Mouse (Mus musculus) liver, embryonic 16.5 days (tissue): ENCODE results near the gene Ylpm1. TPM values are rescaled to one million over a fixed set of nuclear protein-coding genes. Genes with fewer than 3 reads are reported as not detected.
A peak's percentile ranks its signal among the peaks of the same experiment; 100 is the strongest.

Experiments
- ATAC-seq: fragments of 200-750 bp; cut with Nextera tagmentation; 2 replicates; pipeline ENCODE4 v1.8.0; 2017; ENCODE audit warnings: low read depth, mild to moderate bottlenecking, moderate number of reproducible peaks, moderate library complexity
- H3K27ac ChIP-seq: fragments of 300-500 bp; sonication (generic); 2 replicates; pipeline ENCODE4 v1.5.1; 2014; ENCODE audit warnings: mild to moderate bottlenecking, low read length
- H3K27me3 ChIP-seq: fragments of 300-500 bp; sonication (generic); 2 replicates; pipeline ENCODE4 v1.6.1; 2014; ENCODE audit warnings: low read depth, low read length, mixed read lengths; ENCODE audit not compliant: control insufficient read depth, insufficient read depth
- H3K36me3 ChIP-seq: fragments of 300-500 bp; sonication (generic); 2 replicates; pipeline ENCODE4 v1.6.1; 2014; ENCODE audit warnings: mild to moderate bottlenecking; ENCODE audit not compliant: control insufficient read depth, insufficient read depth
- H3K4me1 ChIP-seq: fragments of 300-500 bp; sonication (generic); 2 replicates; pipeline ENCODE4 v1.6.1; 2014; ENCODE audit warnings: low read depth, low read length, mixed read lengths; ENCODE audit not compliant: control insufficient read depth
- H3K4me2 ChIP-seq: fragments of 300-500 bp; sonication (generic); 2 replicates; pipeline ENCODE4 v1.6.1; 2014; ENCODE audit warnings: low read depth, low read length, mixed read lengths
- H3K4me3 ChIP-seq: fragments of 300-500 bp; sonication (generic); 2 replicates; pipeline ENCODE4 v1.5.1; 2014; ENCODE audit warnings: low read depth, mild to moderate bottlenecking, low read length
- H3K9ac ChIP-seq: fragments of 300-500 bp; sonication (generic); 2 replicates; pipeline ENCODE4 v1.6.1; 2014; ENCODE audit warnings: low read depth, low read length
- H3K9me3 ChIP-seq: fragments of 300-500 bp; sonication (generic); replicated peaks from 2 replicates; pipeline ENCODE4 v1.6.1; 2016; ENCODE audit warnings: low read length; ENCODE audit not compliant: control insufficient read depth
- WGBS: fragments of 180-500 bp; shearing (Covaris S2); extraction: QIAGEN DNeasy Blood & Tissue Kit; methylation state at CpG from one replicate; pipeline ENCODE4 v1.1.7; 2014; ENCODE audit not compliant: insufficient replicate concordance; 5-methylcytosine and 5-hydroxymethylcytosine counted together
- polyA plus RNA-seq: library from polyadenylated mRNA; unstranded; fragments of >200 nt; fragmentation: Nextera tagmentation; extraction: Ambion mirVana; gene quantifications from 2 replicates; pipeline ENCODE4 v1.2.1, GENCODE M21; 2015

Ylpm1 gene
- polyA plus RNA-seq, 1 experiment from 2014 or later: 5.8 TPM

- Histone ChIP-seq H3K9ac (no peak overlapping the region), H3K27me3 (no peaks in the 10 kb centered on the region), H3K4me2 (no peak overlapping the region), H3K36me3 (no peaks in the 10 kb centered on the region; the same call in 1 of the 2 replicates), H3K4me1 (no peaks in the 10 kb centered on the region), H3K9me3 (no peaks in the 10 kb centered on the region), H3K27ac (no peak overlapping the region), H3K4me3 (no peak overlapping the region)
- no peak for ATAC-seq
These were observed 74.9 kb downstream of the Ylpm1 start for GRCm38 (mm10) chr12:85071043-85071442.

DNA sequence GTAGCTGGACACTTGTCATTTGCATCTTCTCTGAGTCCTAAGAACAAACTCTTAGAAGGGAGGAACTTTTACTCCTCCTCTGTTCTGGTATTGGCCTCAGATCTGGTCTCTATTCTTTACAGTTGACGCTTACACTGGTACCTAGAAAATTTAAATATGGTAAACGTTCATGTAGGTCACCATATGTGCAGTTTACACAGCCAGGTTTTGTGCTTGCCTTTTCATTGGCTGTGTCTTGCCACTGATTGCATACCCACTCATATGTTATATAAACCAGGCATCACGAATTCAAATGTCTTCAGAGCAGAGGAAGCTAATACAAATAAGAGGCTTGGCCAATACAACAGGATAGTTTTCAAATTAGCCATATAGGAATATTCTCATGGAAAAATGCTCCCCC is 81.0 kb downstream of the Ylpm1 start:
- Histone ChIP-seq H3K27me3 (no peaks in the 10 kb centered on the region), H3K4me2 (no peak overlapping the region), H3K9ac (no peak overlapping the region), H3K4me1 (no peaks in the 10 kb centered on the region), H3K9me3 (no peaks in the 10 kb centered on the region), H3K36me3 (no peaks in the 10 kb centered on the region), H3K27ac (no peak overlapping the region), H3K4me3 (no peak overlapping the region)
- ATAC-seq: no peak
- WGBS: 74% methylated on average over 3 of the region's 3 CpGs

DNA sequence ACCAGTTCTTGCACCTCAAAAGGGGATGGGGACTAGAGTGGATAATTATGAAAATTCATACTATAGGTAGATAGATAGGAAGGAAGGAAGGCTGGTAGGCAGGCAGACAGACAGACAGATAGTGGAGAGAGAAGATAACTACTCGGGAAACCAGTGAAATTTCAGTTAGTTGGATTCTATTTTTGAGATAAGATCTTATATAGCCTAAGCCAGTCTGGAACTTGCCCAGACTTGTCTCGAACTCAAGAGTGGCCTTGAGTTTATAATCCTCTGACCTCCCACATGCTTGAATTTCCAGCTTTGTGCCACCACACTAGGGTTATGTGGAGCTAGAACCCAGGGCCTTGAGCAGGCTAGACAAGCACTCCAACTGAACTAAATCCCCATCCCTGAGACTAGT is 88.1 kb downstream of the Ylpm1 start:
- Histone ChIP-seq H3K9ac (no peak overlapping the region), H3K4me2 (no peak overlapping the region), H3K4me1 (no peaks in the 10 kb centered on the region), H3K27me3 (no peaks in the 10 kb centered on the region), H3K4me3 (no peak overlapping the region), H3K9me3 (no peaks in the 10 kb centered on the region), H3K36me3 (no peaks in the 10 kb centered on the region; the same call in 1 of the 2 replicates), H3K27ac (no peak overlapping the region)
- no peak for ATAC-seq
- 31% methylated on average over 2 of the region's 2 CpGs for WGBS

DNA sequence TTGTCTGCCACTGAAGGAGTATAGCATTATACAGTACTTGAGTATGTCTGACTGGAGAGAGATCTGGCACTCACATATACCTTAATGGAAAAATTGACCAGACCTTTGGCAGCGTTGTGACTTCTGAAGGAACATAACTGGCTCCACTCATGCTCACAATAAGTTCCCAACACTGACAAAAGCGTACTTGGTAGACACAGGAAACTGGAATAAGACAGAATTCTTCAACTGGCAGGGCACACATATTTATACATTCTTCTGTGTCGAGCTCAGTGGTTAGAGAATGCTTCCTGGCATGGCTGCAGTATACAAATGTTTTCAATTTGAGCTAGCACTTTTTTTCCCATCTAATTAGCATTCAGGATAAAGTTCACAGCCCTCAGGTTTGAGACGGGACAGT is 88.8 kb downstream of the Ylpm1 start:
- Histone ChIP-seq H3K27ac (no peak overlapping the region), H3K9me3 (no peaks in the 10 kb centered on the region), H3K4me1 (no peaks in the 10 kb centered on the region), H3K4me2 (no peak overlapping the region), H3K4me3 (no peak overlapping the region), H3K27me3 (no peaks in the 10 kb centered on the region), H3K36me3 (no peaks in the 10 kb centered on the region; the same call in 1 of the 2 replicates), H3K9ac (no peak overlapping the region)
- WGBS: 74% methylated on average over 4 of the region's 4 CpGs
- ATAC-seq: no peak

GRCm38 (mm10) chr12:85087845-85088244 is 91.7 kb downstream of the Ylpm1 start:
- H3K9ac ChIP-seq: no peak overlapping the region
- WGBS: 84% methylated on average over 12 of the region's 12 CpGs
- H3K27ac ChIP-seq: no peak overlapping the region
- no peak for ATAC-seq
- H3K4me3 ChIP-seq: no peak overlapping the region
- peaks cover 7% of the 10 kb centered on the region; the same call in 1 of the 2 replicates for H3K4me1 ChIP-seq
- H3K36me3 ChIP-seq: no peaks in the 10 kb centered on the region; the same call in 1 of the 2 replicates
- no peaks in the 10 kb centered on the region for H3K9me3 ChIP-seq
- no peaks in the 10 kb centered on the region for H3K27me3 ChIP-seq
- no peak overlapping the region for H3K4me2 ChIP-seq

DNA sequence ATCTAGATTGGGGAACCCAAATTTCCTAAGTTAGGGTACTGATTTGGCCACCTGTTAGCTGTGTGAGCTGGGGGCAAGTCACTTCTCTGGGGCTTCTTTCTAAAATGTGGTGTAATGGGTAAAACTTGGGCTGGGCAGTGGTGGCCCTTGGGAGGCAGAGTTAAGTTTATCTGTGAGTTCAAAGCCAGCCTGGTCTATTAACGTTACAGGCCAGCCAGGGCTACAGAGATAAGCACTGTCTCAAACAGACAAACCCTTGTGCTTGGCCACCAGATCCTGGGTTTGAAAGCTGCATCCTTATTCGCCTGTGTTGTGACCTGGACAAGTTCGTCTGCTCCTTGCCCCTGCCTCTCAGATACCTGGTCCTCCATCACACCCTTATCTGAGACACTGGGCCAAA is 95.1 kb downstream of the Ylpm1 start:
- H3K4me3 ChIP-seq: no peak overlapping the region
- H3K4me1 ChIP-seq: peaks cover 7% of the 10 kb centered on the region; the same call in 1 of the 2 replicates
- H3K9me3 ChIP-seq: no peaks in the 10 kb centered on the region
- no peak overlapping the region for H3K27ac ChIP-seq
- H3K4me2 ChIP-seq: no peak overlapping the region
- no peak overlapping the region for H3K9ac ChIP-seq
- no peaks in the 10 kb centered on the region for H3K27me3 ChIP-seq
- peak; percentile 50; the same call in 1 of the 2 replicates for ATAC-seq
- WGBS: 15% methylated on average over 3 of the region's 3 CpGs
- H3K36me3 ChIP-seq: no peaks in the 10 kb centered on the region; the same call in 1 of the 2 replicates

- 2% methylated on average over 3 of the region's 3 CpGs for WGBS
- no peaks in the 10 kb centered on the region; the same call in 1 of the 2 replicates for H3K36me3 ChIP-seq
- H3K27me3 ChIP-seq: no peaks in the 10 kb centered on the region
- peaks cover 7% of the 10 kb centered on the region; the same call in 1 of the 2 replicates for H3K4me1 ChIP-seq
- no peak overlapping the region for H3K4me2 ChIP-seq
- ATAC-seq: no peak
- no peak overlapping the region for H3K4me3 ChIP-seq
- no peaks in the 10 kb centered on the region for H3K9me3 ChIP-seq
- no peak overlapping the region for H3K27ac ChIP-seq
- H3K9ac ChIP-seq: no peak overlapping the region
These were observed 96.1 kb downstream of the Ylpm1 start for GRCm38 (mm10) chr12:85092214-85092613.

DNA sequence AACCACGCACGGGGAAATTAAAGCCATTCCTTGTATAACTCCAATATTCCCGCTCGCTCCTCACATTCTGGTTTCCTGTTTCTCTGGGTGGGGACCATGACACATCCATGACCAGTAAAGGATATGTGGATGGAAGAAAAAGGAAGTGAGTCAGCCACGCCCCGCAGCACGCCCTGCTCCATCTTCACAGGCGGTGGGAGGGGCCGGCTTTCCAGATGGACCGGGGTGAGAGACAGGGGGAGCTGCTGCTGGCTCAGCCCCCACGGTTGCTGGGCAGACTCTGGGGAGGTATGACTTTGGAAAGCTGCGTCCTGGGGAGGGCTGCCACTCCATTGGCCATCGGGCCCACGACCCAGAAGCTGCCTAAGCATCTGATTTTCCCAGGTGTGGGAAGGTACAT is 97.9 kb downstream of the Ylpm1 start:
- no peak for ATAC-seq
- WGBS: 27% methylated on average over 14 of the region's 14 CpGs
- Histone ChIP-seq H3K36me3 (no peaks in the 10 kb centered on the region; the same call in 1 of the 2 replicates), H3K9me3 (no peaks in the 10 kb centered on the region), H3K4me3 (no peak overlapping the region), H3K4me1 (peaks cover 7% of the 10 kb centered on the region; the same call in 1 of the 2 replicates), H3K4me2 (no peak overlapping the region), H3K27me3 (no peaks in the 10 kb centered on the region), H3K9ac (no peak overlapping the region), H3K27ac (no peak overlapping the region)

DNA sequence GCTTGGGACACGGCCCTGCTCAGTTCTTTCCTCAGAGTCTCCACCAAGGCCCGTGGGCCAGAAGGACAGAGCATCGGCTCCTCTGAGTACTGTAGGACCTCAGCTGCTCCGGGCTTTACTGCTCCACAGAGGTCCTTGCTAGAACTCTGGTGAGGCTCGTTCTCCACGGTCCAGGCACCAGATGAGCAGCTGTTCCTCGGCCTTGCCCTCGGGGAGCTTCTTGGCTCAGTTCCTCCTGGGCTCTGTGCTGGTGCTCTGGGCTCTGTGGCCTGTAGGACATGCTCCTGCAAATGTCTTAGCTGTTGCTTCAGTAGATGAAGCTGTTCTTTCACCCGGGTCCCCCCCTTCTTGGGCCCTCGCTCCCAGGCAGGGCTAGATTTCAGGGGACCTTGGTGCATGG is 98.6 kb downstream of the Ylpm1 start:
- Histone ChIP-seq H3K9me3 (no peaks in the 10 kb centered on the region), H3K4me2 (no peak overlapping the region), H3K27me3 (no peaks in the 10 kb centered on the region), H3K36me3 (no peaks in the 10 kb centered on the region), H3K9ac (no peak overlapping the region), H3K4me3 (no peak overlapping the region), H3K4me1 (peaks cover 7% of the 10 kb centered on the region; the same call in 1 of the 2 replicates), H3K27ac (no peak overlapping the region)
- 72% methylated on average over 10 of the region's 10 CpGs for WGBS
- ATAC-seq: no peak
